Mouse (Mus musculus) T-helper 1 cell (primary cell): ENCODE results near the gene Atp23.

ENCODE experiments used
- in situ Hi-C: fragments of 300-600 bp; cut with MboI, MseI; formaldehyde crosslinking; loops from one replicate; pipeline ENCODE4 v1.15.1; 2025; ENCODE audit warnings: high pct_unique_total_duplicates

Gene Atp23

GRCm38 (mm10) chr10:126900821-126901487, at the start of gene Atp23:
TSS of gene Atp23 (minus strand) at chr10:126901355.
- in situ Hi-C loops, result no loop called here

- in situ Hi-C loops, result no loop called here
Observed at GRCm38 (mm10) chr10:126950572-126950971, 49.4 kb upstream of the Atp23 start.

GRCm38 (mm10) chr10:126949824-126950223, 48.7 kb upstream of the Atp23 start:
- in situ Hi-C loops, result no loop called here

GRCm38 (mm10) chr10:126945531-126945930, 44.4 kb upstream of the Atp23 start:
- in situ Hi-C loops, result no loop called here

- in situ Hi-C loops, result no loop called here
Observed at GRCm38 (mm10) chr10:126940949-126941348, 39.8 kb upstream of the Atp23 start.

GRCm38 (mm10) chr10:126935556-126936381, 34.6 kb upstream of the Atp23 start:
- in situ Hi-C loops, result no loop called here

GRCm38 (mm10) chr10:126935121-126935520, 34.0 kb upstream of the Atp23 start:
- in situ Hi-C loops, result no loop called here

- in situ Hi-C loops, result no loop called here
Observed at GRCm38 (mm10) chr10:126934561-126934960, 33.4 kb upstream of the Atp23 start.

GRCm38 (mm10) chr10:126931760-126932139, 30.6 kb upstream of the Atp23 start:
- in situ Hi-C loops, result no loop called here

- in situ Hi-C loops, result no loop called here
Observed at GRCm38 (mm10) chr10:126931123-126931759, 30.1 kb upstream of the Atp23 start.

- in situ Hi-C loops, result no loop called here
Observed at GRCm38 (mm10) chr10:126930270-126931121, 29.3 kb upstream of the Atp23 start.

- in situ Hi-C loops, result loop anchor here (10.0 kb wide), 1 partner anchor 325 kb away; no protein-coding TSS in a partner anchor
Observed at GRCm38 (mm10) chr10:126929543-126929942, 28.4 kb upstream of the Atp23 start.

- in situ Hi-C loops, result loop anchor here (10.0 kb wide), 1 partner anchor 326 kb away; no protein-coding TSS in a partner anchor
Observed at GRCm38 (mm10) chr10:126928819-126929206, 27.7 kb upstream of the Atp23 start.

- in situ Hi-C loops, result loop anchor here (10.0 kb wide), 1 partner anchor 327 kb away; no protein-coding TSS in a partner anchor
Observed at GRCm38 (mm10) chr10:126928011-126928818, 27.1 kb upstream of the Atp23 start.

- in situ Hi-C loops, result loop anchor here (10.0 kb wide), 1 partner anchor 327 kb away; no protein-coding TSS in a partner anchor
Observed at GRCm38 (mm10) chr10:126927101-126927961, 26.2 kb upstream of the Atp23 start.

- in situ Hi-C loops, result loop anchor here (10.0 kb wide), 1 partner anchor 329 kb away; no protein-coding TSS in a partner anchor
Observed at GRCm38 (mm10) chr10:126925391-126925790, 24.2 kb upstream of the Atp23 start.

- in situ Hi-C loops, result loop anchor here (5.0 to 10.0 kb wide), 2 partner anchors 58 to 331 kb away; no protein-coding TSS in a partner anchor
Observed at GRCm38 (mm10) chr10:126924087-126924486, 22.9 kb upstream of the Atp23 start.

- in situ Hi-C loops, result loop anchor here (5.0 to 10.0 kb wide), 2 partner anchors 62 to 335 kb away; no protein-coding TSS in a partner anchor
Observed at GRCm38 (mm10) chr10:126920220-126920619, 19.1 kb upstream of the Atp23 start.

- in situ Hi-C loops, result no loop called here
Observed at GRCm38 (mm10) chr10:126919067-126919466, 17.9 kb upstream of the Atp23 start.
